Mouse (Mus musculus) liver, postnatal 0 days (tissue): ENCODE data around the gene Med26.

Experiments
- CTCF ChIP-seq: sonication (generic); IDR thresholded peaks from 2 replicates; pipeline ENCODE4 v1.5.1; 2016; ENCODE audit warnings: antibody characterized with exemption, low read depth
- EP300 ChIP-seq: IDR thresholded peaks from 2 replicates; pipeline ENCODE4 v1.6.1; 2016; ENCODE audit warnings: antibody characterized with exemption, low read depth, mild to moderate bottlenecking

GRCm38 (mm10) chr8:72469984-72470383 is 78.1 kb downstream of the Med26 start:
- no peak for TF ChIP-seq CTCF
- no peak for TF ChIP-seq EP300
